Mouse (Mus musculus) liver, postnatal 0 days (tissue): Measurements from ENCODE around the gene Brk1. TPM values are rescaled to one million over a fixed set of nuclear protein-coding genes. Genes with fewer than 3 reads are reported as not detected.

Source experiments
- ATAC-seq: fragments of 200-750 bp; cut with Nextera tagmentation; 2 replicates; pipeline ENCODE4 v1.8.0; 2017; ENCODE audit warnings: mild to moderate bottlenecking, moderate library complexity
- DNase-seq: peaks from one replicate; pipeline ENCODE4 v3.0.0-alpha.2; 2016
- H3K27ac ChIP-seq: fragments of 300-500 bp; sonication (generic); 2 replicates; pipeline ENCODE4 v1.5.1; 2014; ENCODE audit warnings: antibody characterized with exemption, moderate library complexity, mild to moderate bottlenecking, low read depth
- H3K27me3 ChIP-seq: fragments of 300-500 bp; sonication (generic); 2 replicates; pipeline ENCODE4 v1.6.1; 2014; ENCODE audit warnings: low read length, control low read depth, mixed read lengths; ENCODE audit not compliant: insufficient read depth
- H3K36me3 ChIP-seq: fragments of 300-500 bp; sonication (generic); replicated peaks from 2 replicates; pipeline ENCODE4 v1.6.1; 2014; ENCODE audit warnings: mild to moderate bottlenecking, control low read depth, low read length, moderate library complexity, mixed read lengths; ENCODE audit not compliant: insufficient read depth
- H3K4me1 ChIP-seq: fragments of 300-500 bp; sonication (generic); 2 replicates; pipeline ENCODE4 v1.6.1; 2014; ENCODE audit warnings: antibody characterized with exemption, mild to moderate bottlenecking, control low read depth; ENCODE audit not compliant: insufficient read depth
- H3K4me2 ChIP-seq: fragments of 300-500 bp; sonication (generic); 2 replicates; pipeline ENCODE4 v1.6.1; 2014; ENCODE audit warnings: low read depth, mild to moderate bottlenecking, low read length, moderate library complexity, mixed read lengths
- H3K4me3 ChIP-seq: fragments of 300-500 bp; sonication (generic); 2 replicates; pipeline ENCODE4 v1.5.1; 2014; ENCODE audit warnings: low read depth, low read length
- H3K9ac ChIP-seq: fragments of 300-500 bp; sonication (generic); replicated peaks from 2 replicates; pipeline ENCODE4 v1.6.1; 2014; ENCODE audit warnings: mild to moderate bottlenecking, moderate library complexity
- H3K9me3 ChIP-seq: fragments of 300-500 bp; sonication (generic); 2 replicates; pipeline ENCODE4 v1.6.1; 2016; ENCODE audit warnings: mild to moderate bottlenecking, control low read depth, low read length, mixed read lengths
- CTCF ChIP-seq: sonication (generic); IDR thresholded peaks from 2 replicates; pipeline ENCODE4 v1.5.1; 2016; ENCODE audit warnings: antibody characterized with exemption, low read depth
- EP300 ChIP-seq: IDR thresholded peaks from 2 replicates; pipeline ENCODE4 v1.6.1; 2016; ENCODE audit warnings: antibody characterized with exemption, low read depth, mild to moderate bottlenecking
- WGBS: fragments of 180-500 bp; shearing (Covaris S2); extraction: QIAGEN DNeasy Blood & Tissue Kit; methylation state at CpG from one replicate; pipeline ENCODE4 v1.1.7; 2014; ENCODE audit not compliant: insufficient replicate concordance; 5-methylcytosine and 5-hydroxymethylcytosine counted together
- polyA plus RNA-seq: library from polyadenylated mRNA; unstranded; fragments of >200 nt; fragmentation: Nextera tagmentation; extraction: Ambion mirVana; gene quantifications from 2 replicates; pipeline ENCODE4 v1.2.1, GENCODE M21; 2015

Gene Brk1
- polyA plus RNA-seq = 88.5 and 88.9 TPM in 2 replicates

DNA sequence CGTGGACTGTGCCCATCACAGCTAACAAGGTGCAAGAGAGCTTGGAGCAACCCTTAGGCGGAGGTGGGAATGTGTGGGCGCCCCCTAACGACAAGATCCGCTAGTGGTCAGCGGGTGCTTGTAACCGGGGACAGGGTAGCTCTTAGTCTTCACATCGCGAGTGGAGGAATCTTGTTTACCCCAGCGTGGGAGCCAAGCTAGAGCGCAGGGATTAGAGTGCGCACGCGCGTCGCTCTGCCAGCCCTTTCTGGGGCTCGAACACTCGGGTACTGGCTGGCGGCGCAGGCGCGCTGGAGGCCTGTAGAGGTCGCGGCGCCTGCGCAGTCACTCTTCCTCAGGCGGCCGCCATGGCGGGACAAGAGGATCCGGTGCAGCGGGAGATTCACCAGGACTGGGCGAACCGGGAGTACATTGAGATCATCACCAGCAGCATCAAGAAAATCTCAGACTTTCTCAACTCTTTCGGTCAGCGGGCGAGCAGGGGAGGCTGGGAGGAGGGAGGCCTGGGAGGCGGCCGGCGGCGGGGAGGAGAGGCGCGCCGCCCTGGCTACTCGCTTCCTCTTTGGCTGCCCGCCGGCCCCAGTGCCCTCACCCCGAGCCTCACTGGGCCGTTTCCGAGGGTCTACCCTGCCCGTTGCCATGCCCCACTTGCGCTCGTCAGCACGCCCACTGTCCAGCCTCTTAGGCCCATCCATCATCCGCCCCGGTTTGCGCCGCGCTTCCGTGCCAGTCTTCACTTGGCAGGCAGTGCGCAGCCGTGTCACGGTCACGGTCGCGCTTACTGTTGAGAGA is at the start of gene Brk1:
Brk1 (plus strand) TSS at position 341 of the 792 bp plus-strand sequence.
- 0 out of 2 replicates have a peak, but pooled peaks cover 2% of the 10 kb centered on the region for H3K36me3 ChIP-seq
- TF ChIP-seq EP300 (no peak), CTCF (peak; percentile 70)
- H3K4me1 ChIP-seq = peaks cover 21% of the 10 kb centered on the region
- no peaks in the 10 kb centered on the region for H3K9me3 ChIP-seq
- peak within 1 kb of the TSS; percentile 81 for H3K4me2 ChIP-seq
- peak; percentile 90 for DNase-seq
- under 1% methylated on average over 60 of the region's 65 CpGs for WGBS
- H3K27ac ChIP-seq = peak within 1 kb of the TSS; percentile 88
- peak; percentile 95 for ATAC-seq
- H3K27me3 ChIP-seq = no peaks in the 10 kb centered on the region
- H3K9ac ChIP-seq = peak within 1 kb of the TSS; percentile 83
- H3K4me3 ChIP-seq = peak within 1 kb of the TSS; percentile 82

DNA sequence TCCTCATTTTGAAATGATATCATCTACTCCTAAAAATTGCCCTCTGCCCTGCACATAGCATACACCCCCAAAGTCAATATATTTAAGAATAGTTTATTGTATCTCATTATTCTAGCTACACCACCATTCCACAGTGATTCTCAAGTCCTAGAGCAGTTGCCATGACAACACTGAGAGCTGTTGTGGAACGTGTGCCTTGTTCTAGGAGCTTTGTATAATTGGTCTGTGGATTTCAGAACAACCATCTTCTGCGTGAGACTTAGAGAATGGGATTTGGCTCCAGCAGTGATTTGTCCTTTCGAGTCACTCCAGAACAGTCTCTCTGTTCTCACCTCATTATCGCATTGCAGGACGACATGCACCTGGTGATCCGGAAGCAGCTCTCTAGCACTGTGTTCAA is 44.8 kb upstream of the Brk1 start:
- Histone ChIP-seq H3K9ac (no peak overlapping the region), H3K9me3 (no peaks in the 10 kb centered on the region), H3K4me1 (no peaks in the 10 kb centered on the region), H3K27ac (no peak overlapping the region), H3K4me2 (no peak overlapping the region), H3K4me3 (no peak overlapping the region), H3K36me3 (0 out of 2 replicates have a peak, but pooled peaks cover 6% of the 10 kb centered on the region), H3K27me3 (no peaks in the 10 kb centered on the region)
- TF ChIP-seq CTCF = no peak
- TF ChIP-seq EP300 = no peak
- WGBS = 89% methylated on average over 6 of the region's 6 CpGs
- DNase-seq (no peak), ATAC-seq (no peak)

DNA sequence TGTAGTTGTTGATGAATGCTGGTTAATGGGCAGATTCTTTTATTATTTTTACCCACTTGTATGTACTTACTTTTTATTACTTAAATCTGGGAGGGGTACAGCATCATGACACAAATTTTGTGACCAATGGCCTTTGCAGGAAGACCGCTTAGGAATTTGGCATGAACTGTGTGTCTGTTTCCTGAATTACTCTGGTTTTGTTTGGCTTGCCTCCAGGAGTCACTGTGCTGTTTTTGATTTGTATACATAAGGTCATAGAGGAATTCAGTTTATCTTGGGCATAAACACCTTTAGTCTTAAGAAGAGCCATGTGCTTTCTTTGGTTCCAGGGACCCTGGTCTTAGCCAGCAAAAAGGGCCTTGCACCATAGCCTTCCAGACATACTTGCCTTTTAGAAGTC is 40.0 kb upstream of the Brk1 start:
- no peaks in the 10 kb centered on the region for H3K27me3 ChIP-seq
- H3K4me3 ChIP-seq = no peak overlapping the region
- 86% methylated on average over 1 of the region's 1 CpGs for WGBS
- 0 out of 2 replicates have a peak, but pooled peaks cover 6% of the 10 kb centered on the region for H3K36me3 ChIP-seq
- no peak overlapping the region for H3K27ac ChIP-seq
- DNase-seq = no peak
- H3K9me3 ChIP-seq = no peaks in the 10 kb centered on the region
- no peak overlapping the region for H3K9ac ChIP-seq
- ATAC-seq = no peak
- TF ChIP-seq EP300 (no peak), CTCF (no peak)
- no peaks in the 10 kb centered on the region for H3K4me1 ChIP-seq
- H3K4me2 ChIP-seq = no peak overlapping the region

DNA sequence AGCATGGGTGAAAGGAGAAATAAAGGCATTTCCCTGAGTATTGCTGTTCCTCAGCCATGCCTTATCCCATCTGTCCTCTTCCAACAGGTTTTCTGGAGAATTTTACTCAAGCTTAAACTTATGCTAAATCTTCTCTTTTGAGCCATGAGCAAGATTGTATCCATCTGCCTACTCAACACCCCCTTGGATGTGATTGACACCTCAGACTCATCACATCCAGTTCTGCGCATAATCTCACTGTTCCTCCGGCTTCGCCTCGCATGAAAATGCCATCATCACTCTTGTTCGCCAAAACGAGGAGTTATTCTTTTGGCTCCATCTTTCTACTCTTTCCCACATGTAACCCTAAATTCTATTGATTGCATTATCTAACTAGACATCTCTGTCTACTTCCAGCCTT is 28.5 kb upstream of the Brk1 start:
- H3K36me3 ChIP-seq = peaks cover 23% of the 10 kb centered on the region
- DNase-seq = no peak
- no peak overlapping the region for H3K27ac ChIP-seq
- no peak overlapping the region for H3K4me3 ChIP-seq
- TF ChIP-seq CTCF (no peak), EP300 (no peak)
- H3K9ac ChIP-seq = no peak overlapping the region
- no peak for ATAC-seq
- no peaks in the 10 kb centered on the region for H3K9me3 ChIP-seq
- H3K4me2 ChIP-seq = no peak overlapping the region
- no peaks in the 10 kb centered on the region for H3K4me1 ChIP-seq
- WGBS = 97% methylated on average over 6 of the region's 6 CpGs
- no peaks in the 10 kb centered on the region for H3K27me3 ChIP-seq

DNA sequence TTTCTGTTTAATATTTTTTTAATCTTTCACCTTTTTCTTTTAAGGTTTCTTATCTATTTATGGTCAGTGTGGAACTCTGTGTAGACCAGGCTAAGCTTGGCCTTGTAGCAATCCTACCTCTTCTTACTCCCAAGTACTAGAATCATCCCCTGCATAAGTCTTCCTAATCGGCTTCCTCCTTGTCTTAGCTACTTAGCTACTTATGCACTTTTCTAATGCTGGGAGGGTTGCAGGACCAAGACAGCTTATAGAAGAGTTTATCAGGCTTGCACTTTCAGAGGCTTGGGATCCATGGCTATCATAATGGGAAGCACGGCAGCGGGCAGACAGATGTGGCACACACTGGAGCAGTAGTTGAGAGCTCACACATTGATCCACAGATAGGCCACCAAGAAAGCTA is 25.3 kb upstream of the Brk1 start:
- 89% methylated on average over 3 of the region's 3 CpGs for WGBS
- no peak for DNase-seq
- peaks cover 13% of the 10 kb centered on the region for H3K36me3 ChIP-seq
- no peak overlapping the region for H3K4me2 ChIP-seq
- H3K27me3 ChIP-seq = no peaks in the 10 kb centered on the region
- no peaks in the 10 kb centered on the region for H3K4me1 ChIP-seq
- TF ChIP-seq CTCF = no peak
- TF ChIP-seq EP300 = no peak
- no peak for ATAC-seq
- H3K9ac ChIP-seq = no peak overlapping the region
- H3K27ac ChIP-seq = no peak overlapping the region
- H3K9me3 ChIP-seq = no peaks in the 10 kb centered on the region
- H3K4me3 ChIP-seq = no peak overlapping the region

DNA sequence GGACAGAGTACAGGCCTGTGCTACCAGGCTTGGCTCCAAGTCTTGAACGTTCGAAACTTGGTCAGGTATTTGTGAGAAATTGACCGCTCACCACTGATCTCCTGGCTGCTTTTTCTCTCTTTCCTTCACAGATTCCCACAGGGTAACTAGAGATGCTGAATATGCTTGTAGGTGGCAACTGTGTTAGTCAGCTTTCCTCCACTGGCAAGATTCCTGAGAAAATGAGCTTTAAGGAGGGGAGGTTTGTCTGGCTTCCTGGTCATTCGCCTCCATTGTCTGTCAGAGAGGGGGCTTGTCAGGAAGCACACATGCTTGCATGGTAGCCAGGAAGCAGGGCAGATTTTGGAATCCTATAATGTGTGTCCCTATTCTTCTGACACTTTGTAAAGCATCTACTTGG is 21.5 kb upstream of the Brk1 start:
- TF ChIP-seq CTCF (no peak), EP300 (no peak)
- Histone ChIP-seq H3K4me1 (no peaks in the 10 kb centered on the region), H3K9me3 (no peaks in the 10 kb centered on the region), H3K4me3 (no peak overlapping the region), H3K27ac (no peak overlapping the region), H3K9ac (no peak overlapping the region), H3K4me2 (no peak overlapping the region), H3K27me3 (no peaks in the 10 kb centered on the region), H3K36me3 (peaks cover 7% of the 10 kb centered on the region; the same call in 1 of the 2 replicates)
- DNase-seq (no peak), ATAC-seq (no peak)
- 92% methylated on average over 4 of the region's 4 CpGs for WGBS
